In the genomic region with DNA sequence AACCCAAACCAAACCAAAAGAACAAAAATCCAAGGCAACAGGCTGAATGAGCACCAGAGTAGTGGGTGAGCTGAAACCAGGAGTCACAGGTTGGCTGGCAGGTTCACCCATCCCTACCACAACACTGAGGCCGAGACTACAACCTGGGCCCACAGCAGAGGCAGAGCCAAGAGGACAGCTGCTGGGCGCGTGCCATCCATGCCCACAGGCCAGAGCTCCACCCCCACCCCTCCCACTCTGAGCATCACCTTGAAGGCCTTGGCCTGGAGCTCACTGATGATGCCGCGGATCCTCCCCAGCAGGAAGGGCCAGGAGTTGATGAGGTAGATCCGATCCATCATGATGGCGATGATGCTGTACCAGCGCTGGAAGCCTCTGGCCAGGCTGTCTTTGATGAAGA, we compare ENCODE assay signal across 18 mouse cellular contexts. TPM values are rescaled to one million over a fixed set of nuclear protein-coding genes. Genes with fewer than 3 reads are reported as not detected.
"Had no signal": no experiment of that assay in that cellular context is flagged by ENCODE, and none has a peak within 500 bp of the region (broad histone marks: within the 10 kb centered on the region; RNA-seq: fewer than 3 reads in every experiment).

No protein-coding gene starts in this region.

- H3K27me3 ChIP-seq: lung, embryonic 15.5 days; megakaryocyte, embryonic 14.5 days; midbrain, embryonic 13.5 days; midbrain, embryonic 15.5 days; neural tube, embryonic 12.5 days; stomach, embryonic 15.5 days had no signal

- H3K4me1 ChIP-seq: lung, embryonic 15.5 days; midbrain, embryonic 13.5 days; midbrain, embryonic 15.5 days; neural tube, embryonic 12.5 days; stomach, embryonic 15.5 days had no signal

- H3K4me2 ChIP-seq: lung, embryonic 15.5 days; midbrain, embryonic 11.5 days; midbrain, embryonic 13.5 days; midbrain, embryonic 15.5 days; neural tube, embryonic 12.5 days; stomach, embryonic 15.5 days had no signal

- H3K4me3 ChIP-seq: lung, embryonic 15.5 days; megakaryocyte, embryonic 14.5 days; midbrain, embryonic 13.5 days; midbrain, embryonic 15.5 days; neural tube, embryonic 12.5 days; stomach, embryonic 15.5 days had no signal

- ATAC-seq: lung, postnatal 0 days; midbrain, embryonic 13.5 days; midbrain, embryonic 15.5 days had no signal

- H3K27ac ChIP-seq: lung, embryonic 15.5 days; macrophage; midbrain, embryonic 13.5 days; midbrain, embryonic 15.5 days; neural tube, embryonic 12.5 days; stomach, embryonic 15.5 days; stomach, postnatal 0 days had no signal

- H3K9me3 ChIP-seq: lung, embryonic 15.5 days; megakaryocyte, embryonic 14.5 days; midbrain, embryonic 13.5 days; midbrain, embryonic 15.5 days; neural tube, embryonic 12.5 days; stomach, embryonic 15.5 days had no signal

- DNase-seq: lung, adult 2 months; lung, postnatal 14 days; lung, postnatal 36 days; right cerebral cortex, postnatal 14 days; thymus, adult 2 months; thymus, postnatal 25 days; thymus, postnatal 4 days had no signal

- H3K9ac ChIP-seq: lung, embryonic 15.5 days; midbrain, embryonic 13.5 days; midbrain, embryonic 15.5 days; neural tube, embryonic 12.5 days; stomach, embryonic 15.5 days had no signal

RNA-seq across cellular contexts. Expression of a gene that starts 14.4 kb away (rescaled TPM):
- total RNA-seq: monocyte, adult 5-6 weeks had no signal
- polyA plus RNA-seq: macrophage had no signal
